In genomic region chr12:102422623-102423320, GRCm38 (mm10) we compare ENCODE assay signal across 16 mouse cellular contexts. TPM values are rescaled to one million over a fixed set of nuclear protein-coding genes. Genes with fewer than 3 reads are reported as not detected.
DNase-seq lines count a peak whose midpoint lies in the region; ATAC-seq and TF ChIP-seq lines count a peak whose summit lies in the region.
"Had no signal": no experiment of that assay in that cellular context is flagged by ENCODE, and none has a peak within 500 bp of the region (broad histone marks: within the 10 kb centered on the region; RNA-seq: fewer than 3 reads in every experiment).

No protein-coding gene starts in this region.

- ATAC-seq in kidney, embryonic 14.5 days (ENCODE audit: low FRiP score, low TSS enrichment) = no peak

- DNase-seq in heart, adult 2 months = no peak
- DNase-seq in heart, postnatal 36 days = no peak
- DNase-seq in kidney, adult 2 months = peak; percentile 75
- DNase-seq in lung, postnatal 10 days = peak; percentile 22
- no peak for DNase-seq in lung, postnatal 14 days
- peak; percentile 61 for DNase-seq in yolk sac, embryonic 10.5 days (ENCODE audit: low spot score)
- DNase-seq in frontal cortex, postnatal 10 days (ENCODE audit: low spot score in 2 of 2) = no peak
- DNase-seq: B cell, adult 2 months; cerebellum, adult 11 months; liver, embryonic 13.5 days; right cerebral cortex, postnatal 4 days had no signal

- TF ChIP-seq POLR2A in heart, adult 2 months (IDR thresholded peaks at IDR 0.05; ENCODE audit: insufficient read depth, low read depth, low read length) = no peak
- TF ChIP-seq POLR2A in kidney, adult 2 months (IDR thresholded peaks at IDR 0.05; ENCODE audit: low read depth, low read length) = no peak

- no peak overlapping the region for H3K9ac ChIP-seq in heart, adult 2 months (ENCODE audit: low read depth, low read length)
- H3K9ac ChIP-seq in kidney, embryonic 14.5 days (ENCODE audit: low read depth, low read length) = no peak overlapping the region
- H3K9ac ChIP-seq: hindbrain, embryonic 15.5 days; liver, embryonic 13.5 days; neural tube, embryonic 15.5 days had no signal

- H3K4me2 ChIP-seq in kidney, embryonic 14.5 days (replicated peaks; ENCODE audit: low read depth, low read length) = no peak overlapping the region
- H3K4me2 ChIP-seq: hindbrain, embryonic 15.5 days; liver, embryonic 13.5 days; neural tube, embryonic 15.5 days had no signal

- WGBS in heart, adult 2 months = 82% methylated on average over 11 of the region's 11 CpGs
- 59% methylated on average over 11 of the region's 11 CpGs for WGBS in kidney, adult 2 months
- WGBS in kidney, embryonic 14.5 days = 89% methylated on average over 11 of the region's 11 CpGs

- peaks cover 8% of the 10 kb centered on the region for H3K4me1 ChIP-seq in heart, adult 2 months (ENCODE audit: control insufficient read depth, insufficient read depth, low read length)
- peaks cover 23% of the 10 kb centered on the region; the same call in 1 of the 2 replicates for H3K4me1 ChIP-seq in kidney, adult 2 months (ENCODE audit: control insufficient read depth, insufficient read depth, low read length)
- H3K4me1 ChIP-seq in kidney, embryonic 14.5 days (ENCODE audit: control insufficient read depth, insufficient read depth, low read length) = no peaks in the 10 kb centered on the region
- H3K4me1 ChIP-seq: embryonic facial prominence, embryonic 10.5 days; neural tube, embryonic 15.5 days had no signal

- H3K36me3 ChIP-seq in heart, adult 2 months (ENCODE audit: control insufficient read depth, insufficient read depth, low read length) = peaks cover 3% of the 10 kb centered on the region
- H3K36me3 ChIP-seq in kidney, adult 2 months (ENCODE audit: control insufficient read depth, insufficient read depth, low read length) = 0 out of 2 replicates have a peak, but pooled peaks cover 1% of the 10 kb centered on the region
- H3K36me3 ChIP-seq in kidney, embryonic 14.5 days (ENCODE audit: control insufficient read depth, insufficient read depth, low read length) = peaks cover 3% of the 10 kb centered on the region; the same call in 1 of the 2 replicates
- H3K36me3 ChIP-seq: liver, embryonic 13.5 days had no signal

- H3K79me2 ChIP-seq in heart, adult 2 months (replicated peaks; ENCODE audit: control insufficient read depth, insufficient read depth, low read length) = no peaks in the 10 kb centered on the region

- no peak for TF ChIP-seq CTCF in heart, adult 2 months (IDR thresholded peaks at IDR 0.05)
- TF ChIP-seq CTCF in kidney, adult 2 months (conservative IDR thresholded peaks at IDR 0.05; ENCODE audit: insufficient read depth, insufficient read length, low read depth, low read length) = no peak

- intact Hi-C loops in heart, adult 2 months (cut with DNase I) = no loop called here
- intact Hi-C loops in heart, postnatal 36 days (cut with DNase I) = no loop called here

- TF ChIP-seq EP300 in heart, adult 2 months (IDR thresholded peaks at IDR 0.05; ENCODE audit: insufficient read depth, low read depth, low read length) = no peak

- H3K27ac ChIP-seq in heart, adult 2 months = peak overlapping the region; percentile 44; the same call in 1 of the 2 replicates
- peak overlapping the region; percentile 91 for H3K27ac ChIP-seq in kidney, adult 2 months (ENCODE audit: insufficient read depth, low read depth, low read length)
- H3K27ac ChIP-seq in kidney, embryonic 14.5 days (ENCODE audit: low read depth, low read length) = no peak overlapping the region
- H3K27ac ChIP-seq: hindbrain, embryonic 15.5 days; liver, embryonic 13.5 days; neural tube, embryonic 15.5 days had no signal

- no peaks in the 10 kb centered on the region for H3K9me3 ChIP-seq in kidney, embryonic 14.5 days (ENCODE audit: control insufficient read depth, low read length)
- H3K9me3 ChIP-seq: hindbrain, embryonic 15.5 days; liver, embryonic 13.5 days; neural tube, embryonic 15.5 days had no signal

- H3K4me3 ChIP-seq in heart, adult 2 months = no peak overlapping the region
- H3K4me3 ChIP-seq in kidney, adult 2 months (ENCODE audit: insufficient read depth, low read depth, low read length) = peak overlapping the region; percentile 59
- H3K4me3 ChIP-seq in kidney, embryonic 14.5 days (ENCODE audit: low read length) = no peak overlapping the region
- H3K4me3 ChIP-seq: embryonic facial prominence, embryonic 10.5 days; hindbrain, embryonic 15.5 days; liver, embryonic 13.5 days; neural tube, embryonic 15.5 days had no signal

- H3K27me3 ChIP-seq in heart, adult 2 months (ENCODE audit: control insufficient read depth, insufficient read depth, low read length) = no peaks in the 10 kb centered on the region
- no peaks in the 10 kb centered on the region for H3K27me3 ChIP-seq in kidney, adult 2 months (replicated peaks; ENCODE audit: control insufficient read depth, insufficient read depth, low read length)
- H3K27me3 ChIP-seq in kidney, embryonic 14.5 days (ENCODE audit: control insufficient read depth, insufficient read depth, low read length) = no peaks in the 10 kb centered on the region
- H3K27me3 ChIP-seq: hindbrain, embryonic 15.5 days; liver, embryonic 13.5 days; neural tube, embryonic 15.5 days; Patski had no signal

RNA-seq across cellular contexts. Expression of gene Lgmn, which starts 16.8 kb away (rescaled TPM):
- total RNA-seq in heart, adult 2 months (2021) = 10 to 100 TPM; 59.9 to 63.5 TPM
- 78.2 and 115 TPM in 2 replicates for polyA plus RNA-seq in heart, adult 2 months (2012; rRNA removed)
- total RNA-seq in heart, postnatal 36 days (2021) = 10 to 100 TPM; 74.6 to 79.7 TPM
- 1,163 and 1,191 TPM in 2 replicates for polyA plus RNA-seq in kidney, adult 2 months (2012; rRNA removed)
- polyA plus RNA-seq in kidney, embryonic 14.5 days (2014; fragmentation: Nextera tagmentation; extraction: Ambion mirVana) = 79.0 and 95.4 TPM in 2 replicates

RNA-seq across cellular contexts. Expression of gene Golga5, which starts 46.2 kb away (rescaled TPM):
- 10 to 100 TPM; 25.1 to 28.0 TPM for total RNA-seq in heart, adult 2 months (2021)
- polyA plus RNA-seq in heart, adult 2 months (2012; rRNA removed) = 10.1 and 17.2 TPM in 2 replicates
- 10 to 100 TPM; 27.3 to 29.8 TPM for total RNA-seq in heart, postnatal 36 days (2021)
- 12.8 and 14.8 TPM in 2 replicates for polyA plus RNA-seq in kidney, adult 2 months (2012; rRNA removed)
- polyA plus RNA-seq in kidney, embryonic 14.5 days (2014; fragmentation: Nextera tagmentation; extraction: Ambion mirVana) = 23.3 and 39.3 TPM in 2 replicates

Comparison
In these comparisons a context has a peak if more than half of its experiments do, and no peak if none do; other contexts are left out.
1. DNase-seq: peak in kidney, adult 2 months (single experiment), lung, postnatal 10 days (single experiment) and yolk sac, embryonic 10.5 days (single experiment); none in heart, adult 2 months (0 of 2), heart, postnatal 36 days (0 of 2), lung, postnatal 14 days (single experiment) and frontal cortex, postnatal 10 days (0 of 2).
2. RNA of gene Lgmn, which starts 16.8 kb away (polyA plus RNA-seq): 1,163 to 1,191 TPM in kidney, adult 2 months; 79.0 to 95.4 TPM in kidney, embryonic 14.5 days and 78.2 to 115 TPM in heart, adult 2 months; every median in the first group is over 10 times any median in the second.